In the genomic region with DNA sequence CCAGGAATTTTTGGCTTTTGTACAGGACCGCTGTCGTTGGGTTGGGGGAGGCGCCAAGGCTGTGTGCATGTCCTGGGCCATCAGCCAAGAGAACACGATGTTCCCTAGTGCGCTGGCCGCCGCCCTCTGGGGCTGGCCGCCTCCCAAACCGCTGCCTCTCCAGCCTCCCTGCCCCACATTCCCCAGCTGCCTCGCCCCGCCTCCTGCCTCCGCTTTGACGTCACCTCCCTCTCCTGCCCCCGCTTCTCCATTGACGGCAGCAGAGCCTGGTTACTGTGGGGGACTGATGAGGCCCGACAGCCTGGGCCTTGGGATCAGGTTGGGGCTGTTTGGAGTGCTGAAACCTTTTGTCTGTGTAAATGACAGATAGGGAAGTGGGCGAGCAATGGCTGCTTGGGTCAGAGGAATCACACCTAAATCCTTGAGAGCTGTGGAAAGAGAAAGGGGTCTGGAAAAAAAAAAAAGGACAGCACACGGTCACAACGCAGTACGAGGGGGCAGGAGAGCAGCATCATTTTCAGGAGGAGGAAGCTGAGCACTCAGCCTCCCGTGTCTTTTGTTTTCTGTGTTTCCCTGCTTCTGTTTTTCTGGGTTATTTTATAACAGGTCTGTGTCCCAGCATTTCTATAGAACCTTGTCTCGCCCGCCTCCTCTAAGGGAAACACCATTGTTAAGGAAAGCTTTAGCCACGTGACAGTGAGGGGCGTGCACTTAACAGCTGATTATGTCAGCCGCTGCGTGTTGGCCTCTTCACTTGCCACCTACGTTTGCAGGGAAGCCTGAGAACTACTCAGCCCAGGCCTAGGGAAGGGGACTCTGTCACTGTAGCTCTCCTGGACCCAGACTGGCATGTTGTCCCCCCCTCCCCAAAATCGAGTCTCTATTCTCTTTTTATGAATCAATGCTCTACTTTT, we compare ENCODE assay signal across 7 mouse cellular contexts. TPM values are rescaled to one million over a fixed set of nuclear protein-coding genes. Genes with fewer than 3 reads are reported as not detected.
DNase-seq lines count a peak whose midpoint lies in the region; ATAC-seq lines count a peak whose summit lies in the region.

No protein-coding gene starts in this region.

- no peak overlapping the region; the same call in 1 of the 2 replicates for H3K27ac ChIP-seq in embryonic facial prominence, embryonic 11.5 days (replicated peaks; ENCODE audit: low read depth, low read length)
- H3K27ac ChIP-seq in limb, embryonic 11.5 days (replicated peaks; ENCODE audit: low read depth, low read length) = no peak overlapping the region
- peak overlapping the region; percentile 81 for H3K27ac ChIP-seq in midbrain, embryonic 13.5 days

- no peaks in the 10 kb centered on the region for H3K36me3 ChIP-seq in embryonic facial prominence, embryonic 11.5 days (replicated peaks; ENCODE audit: control insufficient read depth, insufficient read depth, low read depth, low read length)
- peaks cover 4% of the 10 kb centered on the region; the same call in 1 of the 2 replicates for H3K36me3 ChIP-seq in limb, embryonic 11.5 days (ENCODE audit: control insufficient read depth, insufficient read depth, low read length)
- H3K36me3 ChIP-seq in midbrain, embryonic 13.5 days = peaks cover 22% of the 10 kb centered on the region

- peak overlapping the region; percentile 4 for H3K9ac ChIP-seq in embryonic facial prominence, embryonic 11.5 days (replicated peaks; ENCODE audit: low read length)
- H3K9ac ChIP-seq in limb, embryonic 11.5 days (ENCODE audit: low read length) = no peak overlapping the region; the same call in 1 of the 2 replicates
- peak overlapping the region; percentile 59 for H3K9ac ChIP-seq in midbrain, embryonic 13.5 days (replicated peaks)

- peak; percentile 99 for DNase-seq in adrenal gland, adult 8-10 months
- DNase-seq in embryonic facial prominence, embryonic 11.5 days (ENCODE audit: low spot score) = peak; percentile 83
- peak; percentile 100 for DNase-seq in heart, adult 11 months
- DNase-seq in kidney, adult 18-20 months = peak; percentile 100
- DNase-seq in limb, embryonic 11.5 days (ENCODE audit: low spot score) = peak; percentile 88
- DNase-seq in spleen, adult 12 weeks (ENCODE audit: low spot score) = peak; percentile 92

- H3K4me1 ChIP-seq in embryonic facial prominence, embryonic 11.5 days (ENCODE audit: control insufficient read depth, insufficient read depth, low read length) = peaks cover 19% of the 10 kb centered on the region
- H3K4me1 ChIP-seq in limb, embryonic 11.5 days (ENCODE audit: control insufficient read depth, insufficient read depth, low read length) = peaks cover 37% of the 10 kb centered on the region
- peaks cover 70% of the 10 kb centered on the region for H3K4me1 ChIP-seq in midbrain, embryonic 13.5 days (replicated peaks)

- WGBS in embryonic facial prominence, embryonic 11.5 days = 2% methylated on average over 29 of the region's 29 CpGs
- 5% methylated on average over 29 of the region's 29 CpGs for WGBS in limb, embryonic 11.5 days
- WGBS in midbrain, embryonic 13.5 days = 1% methylated on average over 29 of the region's 29 CpGs

- H3K4me3 ChIP-seq in embryonic facial prominence, embryonic 11.5 days (ENCODE audit: low read depth, low read length) = peak overlapping the region; percentile 27
- peak overlapping the region; percentile 26 for H3K4me3 ChIP-seq in limb, embryonic 11.5 days (ENCODE audit: low read depth, low read length)
- H3K4me3 ChIP-seq in midbrain, embryonic 13.5 days (replicated peaks) = peak overlapping the region; percentile 27

- no peak for ATAC-seq in embryonic facial prominence, embryonic 11.5 days (replicated peaks; ENCODE audit: insufficient number of reproducible peaks, low FRiP score, low TSS enrichment, low read depth)
- ATAC-seq in limb, embryonic 11.5 days (ENCODE audit: insufficient number of reproducible peaks, low FRiP score, low TSS enrichment, low read depth) = no peak
- ATAC-seq in midbrain, embryonic 13.5 days = no peak

- H3K9me3 ChIP-seq in embryonic facial prominence, embryonic 11.5 days (replicated peaks; ENCODE audit: control insufficient read depth, low read length) = no peaks in the 10 kb centered on the region
- no peaks in the 10 kb centered on the region for H3K9me3 ChIP-seq in limb, embryonic 11.5 days (ENCODE audit: control insufficient read depth, low read length)
- no peaks in the 10 kb centered on the region for H3K9me3 ChIP-seq in midbrain, embryonic 13.5 days

- H3K27me3 ChIP-seq in embryonic facial prominence, embryonic 11.5 days (ENCODE audit: control insufficient read depth, insufficient read depth, low read length) = no peaks in the 10 kb centered on the region
- H3K27me3 ChIP-seq in limb, embryonic 11.5 days (ENCODE audit: control insufficient read depth, insufficient read depth, low read length) = no peaks in the 10 kb centered on the region
- no peaks in the 10 kb centered on the region for H3K27me3 ChIP-seq in midbrain, embryonic 13.5 days

- H3K4me2 ChIP-seq in embryonic facial prominence, embryonic 11.5 days (ENCODE audit: low read depth, low read length) = peak overlapping the region; percentile 91
- peak overlapping the region; percentile 92 for H3K4me2 ChIP-seq in limb, embryonic 11.5 days (ENCODE audit: low read depth, severe bottlenecking)
- peak overlapping the region; percentile 93 for H3K4me2 ChIP-seq in midbrain, embryonic 13.5 days (replicated peaks)

RNA-seq across cellular contexts. Expression of a gene that starts 2.2 kb away (rescaled TPM):
- total RNA-seq in adrenal gland, adult 8-10 months (2022) = 100 to 1,000 TPM in 1 of 4 experiments, 10 to 100 TPM in 3; 30.0 to 119 (median 51.6) TPM
- polyA plus RNA-seq in embryonic facial prominence, embryonic 11.5 days (2014; fragmentation: Nextera tagmentation; extraction: Ambion mirVana) = 5.5 and 6.5 TPM in 2 replicates
- polyA plus RNA-seq in limb, embryonic 11.5 days (2014; fragmentation: Nextera tagmentation; extraction: Ambion mirVana) = 8.0 and 9.1 TPM in 2 replicates
- polyA plus RNA-seq in midbrain, embryonic 13.5 days (2015; fragmentation: Nextera tagmentation; extraction: Ambion mirVana) = 8.6 and 10.5 TPM in 2 replicates

RNA-seq across cellular contexts. Expression of a gene that starts 9.0 kb away (rescaled TPM):
- total RNA-seq in adrenal gland, adult 8-10 months (2022) = 100 to 1,000 TPM; 118 to 221 (median 178) TPM
- 48.8 and 61.9 TPM in 2 replicates for polyA plus RNA-seq in embryonic facial prominence, embryonic 11.5 days (2014; fragmentation: Nextera tagmentation; extraction: Ambion mirVana)
- 64.2 and 73.3 TPM in 2 replicates for polyA plus RNA-seq in limb, embryonic 11.5 days (2014; fragmentation: Nextera tagmentation; extraction: Ambion mirVana)
- polyA plus RNA-seq in midbrain, embryonic 13.5 days (2015; fragmentation: Nextera tagmentation; extraction: Ambion mirVana) = 175 and 188 TPM in 2 replicates

RNA-seq across cellular contexts. Expression of a gene that starts 23.0 kb away (rescaled TPM):
- total RNA-seq in adrenal gland, adult 8-10 months (2022) = under 1 TPM in 2 of 4 experiments, not detected in 2; 0.18 to 0.22 TPM
- polyA plus RNA-seq in embryonic facial prominence, embryonic 11.5 days (2014; fragmentation: Nextera tagmentation; extraction: Ambion mirVana) = 0.11 TPM in 1 of 2 replicates, not detected in the other
- 0.54 and 0.65 TPM in 2 replicates for polyA plus RNA-seq in limb, embryonic 11.5 days (2014; fragmentation: Nextera tagmentation; extraction: Ambion mirVana)
- polyA plus RNA-seq in midbrain, embryonic 13.5 days (2015; fragmentation: Nextera tagmentation; extraction: Ambion mirVana) = 0.10 and 0.26 TPM in 2 replicates

RNA-seq across cellular contexts. Expression of a gene that starts 25.1 kb away (rescaled TPM):
- total RNA-seq in adrenal gland, adult 8-10 months (2022) = under 1 TPM; 0.26 to 0.95 (median 0.84) TPM
- polyA plus RNA-seq in embryonic facial prominence, embryonic 11.5 days (2014; fragmentation: Nextera tagmentation; extraction: Ambion mirVana) = not detected in 2 replicates
- polyA plus RNA-seq in limb, embryonic 11.5 days (2014; fragmentation: Nextera tagmentation; extraction: Ambion mirVana) = 0.19 TPM in 1 of 2 replicates, not detected in the other
- 0.28 TPM in 1 of 2 replicates, not detected in the other for polyA plus RNA-seq in midbrain, embryonic 13.5 days (2015; fragmentation: Nextera tagmentation; extraction: Ambion mirVana)

RNA-seq across cellular contexts. Expression of a gene that starts 26.6 kb away (rescaled TPM):
- total RNA-seq in adrenal gland, adult 8-10 months (2022) = 10 to 100 TPM; 13.1 to 28.3 (median 19.4) TPM
- 40.4 and 43.1 TPM in 2 replicates for polyA plus RNA-seq in embryonic facial prominence, embryonic 11.5 days (2014; fragmentation: Nextera tagmentation; extraction: Ambion mirVana)
- polyA plus RNA-seq in limb, embryonic 11.5 days (2014; fragmentation: Nextera tagmentation; extraction: Ambion mirVana) = 34.6 and 36.7 TPM in 2 replicates
- polyA plus RNA-seq in midbrain, embryonic 13.5 days (2015; fragmentation: Nextera tagmentation; extraction: Ambion mirVana) = 31.7 and 42.5 TPM in 2 replicates
